Mouse (Mus musculus): ENCODE data around the gene Scrn1. TPM values are rescaled to one million over a fixed set of nuclear protein-coding genes. Genes with fewer than 3 reads are reported as not detected.

Scrn1 gene
- total RNA-seq, 2 experiments from 2014 or later = 148 TPM

GRCm38 (mm10) chr6:54481390-54482112 is 84.7 kb downstream of the Scrn1 start:
- DNase-seq (ENCODE audit: low spot score in 2 of 2) = no peak

GRCm38 (mm10) chr6:54478646-54479324 is 87.5 kb downstream of the Scrn1 start:
- no peak for DNase-seq (ENCODE audit: low spot score in 2 of 2)

DNA sequence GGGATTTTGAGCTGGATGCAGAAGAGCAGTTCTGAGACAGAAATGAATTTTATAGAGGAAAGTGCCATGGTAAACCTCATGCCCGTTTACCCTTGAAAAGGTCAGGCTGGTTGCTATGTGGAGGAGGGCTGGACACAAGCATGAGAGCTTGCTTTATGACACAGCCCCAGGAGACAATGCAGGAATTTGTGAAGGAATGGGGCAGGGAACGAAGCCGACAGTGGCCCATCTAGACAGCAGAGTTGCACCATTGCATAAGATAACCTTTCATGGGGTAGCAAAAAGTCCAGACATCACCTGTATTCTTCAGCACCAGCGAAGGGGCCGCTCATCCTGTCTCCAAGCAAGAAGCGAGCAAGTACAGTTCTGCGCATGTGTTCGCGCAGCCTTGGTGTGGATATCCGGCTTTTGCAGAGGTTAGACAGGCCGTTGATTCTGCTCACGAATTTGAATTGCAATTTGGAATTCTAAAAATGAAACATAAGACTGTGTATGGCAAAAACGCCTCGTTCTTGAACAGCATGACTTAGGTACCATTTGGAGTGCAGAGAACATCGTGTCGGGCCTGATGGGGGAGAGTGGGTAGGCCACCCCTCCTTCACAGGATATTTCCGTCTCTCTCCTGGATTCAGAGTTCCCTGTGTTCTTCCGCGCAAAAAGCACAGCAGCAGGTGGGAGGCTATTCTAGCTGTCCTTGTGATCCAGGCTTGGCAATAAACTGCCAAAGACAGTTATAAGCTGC is 90.2 kb downstream of the Scrn1 start:
- DNase-seq (ENCODE audit: low spot score in 2 of 2) = peak; percentile 66 to 85

GRCm38 (mm10) chr6:54472846-54473715 is 93.2 kb downstream of the Scrn1 start:
- no peak for DNase-seq (ENCODE audit: low spot score in 2 of 2)

DNA sequence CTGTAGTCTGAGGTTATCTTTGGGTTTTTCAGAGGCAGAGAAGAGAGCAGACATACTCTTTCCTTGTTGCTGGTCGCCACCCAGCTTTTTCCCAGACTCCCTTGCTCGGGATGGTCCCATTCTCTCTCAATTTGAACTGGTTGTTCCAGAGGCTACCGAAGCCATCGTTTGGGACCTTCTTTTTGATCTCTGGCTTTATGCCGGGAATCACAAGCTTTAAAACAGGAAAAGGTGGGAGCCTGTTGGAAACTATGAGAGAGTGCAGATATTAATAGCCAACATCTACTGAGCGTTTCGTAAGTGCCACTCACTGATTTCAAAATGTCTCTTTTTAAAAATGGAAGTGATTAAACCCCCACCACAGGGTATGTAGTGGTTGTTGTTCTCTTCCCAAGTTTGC is 94.4 kb downstream of the Scrn1 start:
- DNase-seq (ENCODE audit: low spot score in 2 of 2) = no peak

- no peak for DNase-seq (ENCODE audit: low spot score in 2 of 2)
These were observed 98.9 kb downstream of the Scrn1 start for GRCm38 (mm10) chr6:54467371-54467770.

DNA sequence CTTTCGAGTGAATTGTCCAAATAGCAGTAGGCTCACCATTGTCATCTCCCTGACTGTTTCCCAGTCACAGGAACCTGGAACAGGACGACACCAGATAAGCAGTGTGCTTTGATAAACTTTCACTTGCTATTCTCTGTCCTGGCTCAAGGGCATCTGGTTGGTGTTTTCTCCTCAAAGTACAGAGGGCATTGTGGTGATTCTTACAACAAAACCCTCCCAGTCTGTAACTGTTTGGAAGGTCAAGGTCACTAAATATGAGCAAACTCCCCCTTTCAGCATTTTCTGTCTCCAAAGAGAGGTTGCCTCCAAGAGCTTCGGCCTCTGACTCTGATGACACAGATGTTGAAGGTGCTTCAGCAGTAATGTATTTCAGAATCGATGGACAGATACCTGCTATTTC is 101.4 kb downstream of the Scrn1 start:
- no peak for DNase-seq (ENCODE audit: low spot score in 2 of 2)

- DNase-seq (ENCODE audit: low spot score in 2 of 2) = no peak
These were observed 102.4 kb downstream of the Scrn1 start for GRCm38 (mm10) chr6:54463701-54464458.

GRCm38 (mm10) chr6:54462766-54463165 is 103.5 kb downstream of the Scrn1 start:
- no peak for DNase-seq (ENCODE audit: low spot score in 2 of 2)

- peak; percentile 75 to 76 for DNase-seq (ENCODE audit: low spot score in 2 of 2)
These were observed 105.2 kb downstream of the Scrn1 start for GRCm38 (mm10) chr6:54460915-54461671.

DNA sequence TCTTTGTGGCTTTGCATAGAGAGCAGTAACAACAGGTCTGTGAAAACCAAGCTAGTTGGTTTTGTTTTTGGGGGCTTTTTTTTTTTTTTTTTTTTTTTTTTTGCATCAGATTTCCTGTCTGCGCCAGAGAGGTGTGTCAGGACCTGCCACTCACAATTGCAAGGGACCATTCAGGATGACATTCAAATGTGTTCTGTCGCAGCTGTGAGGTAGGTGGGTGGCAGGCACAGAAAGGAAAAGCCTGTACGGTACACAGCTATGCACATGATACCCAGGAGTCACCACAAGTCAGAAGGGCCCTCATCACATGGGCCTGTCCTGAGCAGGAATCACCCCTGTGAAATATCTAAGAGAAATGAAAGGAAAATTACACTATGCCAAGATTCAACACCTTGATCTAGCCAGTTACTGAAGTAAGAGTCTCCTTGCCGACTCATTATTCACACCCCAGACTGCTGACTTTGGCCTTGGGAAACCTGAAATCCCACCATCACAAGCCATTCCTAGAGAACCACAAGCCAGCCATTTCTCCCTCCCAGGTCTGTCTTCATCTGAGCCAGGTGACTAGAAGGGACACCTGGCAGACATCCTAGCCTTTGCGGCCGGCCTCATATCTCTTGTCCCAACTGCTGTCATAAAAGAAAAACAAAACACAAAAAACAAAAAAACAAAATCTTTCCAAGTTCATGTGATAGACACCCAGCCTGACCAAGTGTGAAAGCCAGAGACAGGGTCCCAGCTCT is 105.9 kb downstream of the Scrn1 start:
- DNase-seq (ENCODE audit: low spot score in 2 of 2) = no peak

- no peak for DNase-seq (ENCODE audit: low spot score in 2 of 2)
These were observed 106.6 kb downstream of the Scrn1 start for GRCm38 (mm10) chr6:54459661-54460060.

Other genes with a start within 250 kb of the Scrn1 start
- gene Prr15, start 240.7 kb downstream of the Scrn1 start, total RNA-seq (2021) = 1 to 10 TPM; 1.3 to 3.7 TPM
- 10 to 100 TPM; 73.0 to 85.6 TPM for gene Wipf3, start 136.9 kb downstream of the Scrn1 start, total RNA-seq (2021)
- gene Plekha8, start 28.6 kb upstream of the Scrn1 start, total RNA-seq (2021) = 10 to 100 TPM; 11.2 to 13.1 TPM
- 1 to 10 TPM; 9.5 to 9.9 TPM for gene Fkbp14, start 30.8 kb upstream of the Scrn1 start, total RNA-seq (2021)
- gene Mturn, start 115.1 kb upstream of the Scrn1 start, total RNA-seq (2021) = 100 to 1,000 TPM; 106 to 117 TPM